Mouse (Mus musculus): ENCODE measurements around the gene Mast4.

- TF ChIP-seq CTCF (conservative IDR thresholded peaks at IDR 0.05 in 1 of 2, IDR thresholded peaks at IDR 0.05 in 1 of 2; ENCODE audit: low read depth in 2 of 2, low read length in 2 of 2), result no peak
- peak; percentile 88 for TF ChIP-seq BHLHE40 (IDR thresholded peaks at IDR 0.05; ENCODE audit: low read depth, low read length)
- no peak for TF ChIP-seq POLR2A (IDR thresholded peaks at IDR 0.05; ENCODE audit: low read depth, low read length)
- TF ChIP-seq TBP (conservative IDR thresholded peaks at IDR 0.05; ENCODE audit: low read depth, low read length), result no peak
- no peak for TF ChIP-seq E2F4 (IDR thresholded peaks at IDR 0.05; ENCODE audit: insufficient replicate concordance, low read depth, low read length)
- TF ChIP-seq MEF2A (IDR thresholded peaks at IDR 0.05; ENCODE audit: borderline replicate concordance, low read depth, low read length), result no peak
- peak; percentile 94 for TF ChIP-seq MAFK (IDR thresholded peaks at IDR 0.05; ENCODE audit: insufficient replicate concordance, low read length)
- TF ChIP-seq ZNF384 (IDR thresholded peaks at IDR 0.05; ENCODE audit: low read depth, low read length), result peak; percentile 54; the same call in 1 of the 2 replicates
- TF ChIP-seq NELFE (IDR thresholded peaks at IDR 0.05; ENCODE audit: low read depth, low read length), result no peak
- TF ChIP-seq ELF1 (IDR thresholded peaks at IDR 0.05; ENCODE audit: low read depth, low read length), result no peak
These were observed 268.9 kb downstream of the Mast4 start for GRCm38 (mm10) chr13:103065437-103065836.

Measured in CH12.LX (cell line).